Mouse (Mus musculus): ENCODE results near the gene Sptbn1.

Sptbn1 gene

DNA sequence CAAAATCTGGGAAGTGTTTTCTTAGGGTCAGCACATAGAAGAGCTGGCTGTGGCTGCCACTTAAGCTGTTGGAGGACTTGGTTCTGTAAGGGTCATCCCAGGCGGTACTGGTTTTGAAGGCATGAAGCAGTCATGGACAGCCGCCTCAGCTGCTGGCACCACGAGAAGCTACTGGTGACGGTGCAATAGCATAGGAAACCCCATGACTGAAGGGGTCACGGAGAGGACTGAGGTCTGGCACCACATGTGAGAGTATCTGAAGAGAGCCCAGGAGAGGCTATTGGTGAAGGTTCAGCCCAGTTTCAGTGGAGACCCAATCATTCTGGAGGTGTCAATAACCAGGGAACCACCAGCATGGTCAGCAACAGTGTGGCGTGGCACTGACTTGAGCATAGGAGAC is 135.4 kb downstream of the Sptbn1 start:
- DNase-seq (ENCODE audit: low spot score in 2 of 2), result no peak

DNA sequence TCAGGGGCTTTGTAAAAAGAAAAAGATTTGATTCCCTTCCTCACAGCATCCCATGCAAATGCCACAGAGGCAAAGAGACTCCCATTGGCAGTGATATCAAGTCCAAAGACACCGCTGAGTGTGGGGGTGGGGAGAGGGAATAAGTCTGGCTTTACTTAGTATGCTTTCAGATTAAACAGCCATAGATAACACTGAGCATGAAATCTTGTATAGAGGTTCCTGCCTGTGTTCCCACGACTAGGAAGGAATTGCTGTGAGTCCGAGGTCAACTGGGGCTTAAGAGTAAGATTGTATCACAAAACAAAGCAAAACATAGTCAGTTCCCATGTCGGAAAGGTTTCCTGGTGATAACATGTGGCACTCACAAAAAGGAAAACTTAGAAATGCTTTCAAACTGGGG is 136.3 kb downstream of the Sptbn1 start:
- DNase-seq (ENCODE audit: low spot score in 2 of 2), result no peak

GRCm38 (mm10) chr11:30129339-30129738 is 138.6 kb downstream of the Sptbn1 start:
- no peak for DNase-seq (ENCODE audit: low spot score in 2 of 2)

DNA sequence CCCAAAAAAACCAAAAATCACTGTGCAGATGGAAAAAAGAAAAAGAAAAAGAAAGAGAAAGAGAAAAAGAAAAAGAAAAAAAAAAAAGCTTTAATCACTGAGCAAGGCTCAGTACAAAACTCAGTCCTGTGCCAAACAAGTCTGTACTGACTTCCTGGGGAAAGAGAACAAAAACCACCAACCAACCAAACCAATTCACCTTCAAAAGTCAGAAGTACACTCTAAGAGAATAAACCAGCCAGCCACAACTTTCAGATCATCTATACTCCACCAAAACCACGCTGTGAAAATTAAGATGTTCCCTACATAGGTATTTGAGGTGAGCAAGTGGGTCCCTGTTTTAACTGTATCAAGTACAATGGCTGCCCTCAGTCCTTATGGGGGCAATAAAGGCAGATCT is 141.1 kb downstream of the Sptbn1 start:
- no peak for DNase-seq (ENCODE audit: low spot score in 2 of 2)

- DNase-seq (ENCODE audit: low spot score in 2 of 2), result no peak
Measured at GRCm38 (mm10) chr11:30118038-30118437, 149.9 kb downstream of the Sptbn1 start.

DNA sequence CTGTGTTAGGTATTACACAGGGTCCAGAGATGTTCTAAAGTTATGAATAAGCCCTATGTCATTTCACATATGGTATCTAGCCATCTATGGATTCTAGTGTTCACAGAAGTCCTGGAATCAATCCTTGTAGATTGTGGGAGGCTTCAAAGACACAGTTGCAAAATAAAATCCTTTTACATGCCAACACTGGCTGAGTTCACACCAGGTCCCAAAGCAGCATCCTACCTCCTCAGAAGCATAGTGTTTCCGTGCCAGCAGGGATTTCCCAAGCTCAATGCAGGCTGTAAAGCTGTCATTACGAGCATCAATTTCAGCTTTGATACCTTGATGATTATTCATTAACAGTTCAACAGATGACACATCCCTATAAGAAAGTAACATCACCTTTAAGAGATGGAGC is 154.3 kb downstream of the Sptbn1 start:
- no peak for DNase-seq (ENCODE audit: low spot score in 2 of 2)

- DNase-seq (ENCODE audit: low spot score in 2 of 2), result no peak
Measured at GRCm38 (mm10) chr11:30110634-30111033, 157.3 kb downstream of the Sptbn1 start.

DNA sequence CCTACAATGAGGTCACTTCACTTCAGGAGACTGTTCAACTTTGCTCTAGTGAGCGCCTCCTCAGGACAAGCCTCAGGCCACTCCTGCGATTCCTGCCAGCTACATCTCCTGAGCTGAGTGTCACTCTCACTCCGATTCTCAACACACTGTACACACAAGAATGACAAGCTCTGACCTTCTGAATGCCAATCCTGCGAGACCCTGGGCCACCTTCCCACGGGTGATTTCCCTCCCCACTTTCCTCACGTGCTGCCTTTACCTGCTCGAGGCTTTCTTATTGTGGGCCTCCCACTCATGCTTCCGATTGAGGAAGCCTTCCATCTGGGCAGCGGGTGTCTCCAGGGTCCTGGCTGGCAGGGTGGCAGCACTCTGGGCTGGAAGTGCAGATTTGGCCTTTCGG is 163.8 kb downstream of the Sptbn1 start:
- no peak for DNase-seq (ENCODE audit: low spot score in 2 of 2)

- no peak for DNase-seq (ENCODE audit: low spot score in 2 of 2)
Measured at GRCm38 (mm10) chr11:30102594-30102993, 165.4 kb downstream of the Sptbn1 start.

DNA sequence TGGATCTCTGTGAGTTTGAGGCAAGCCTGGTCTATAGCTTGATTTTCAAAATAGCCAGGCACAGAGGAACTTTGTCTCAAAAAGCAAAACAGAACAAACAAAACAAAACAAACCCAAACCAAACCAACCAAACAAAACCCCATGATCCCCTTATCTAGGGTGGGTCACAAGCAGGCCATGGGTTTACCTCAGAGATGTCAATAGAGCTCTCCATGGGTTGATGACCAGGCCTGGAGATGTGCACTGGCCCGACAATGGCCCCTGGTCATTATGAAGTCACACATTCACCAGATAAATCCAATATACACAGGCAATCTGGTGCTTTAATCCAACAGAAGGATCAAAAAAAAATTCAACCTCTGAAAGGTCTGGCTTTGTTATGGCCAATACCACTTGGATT is 166.2 kb downstream of the Sptbn1 start:
- no peak for DNase-seq (ENCODE audit: low spot score in 2 of 2)

GRCm38 (mm10) chr11:30101162-30101561 is 166.8 kb downstream of the Sptbn1 start:
- DNase-seq (ENCODE audit: low spot score in 2 of 2), result no peak

DNA sequence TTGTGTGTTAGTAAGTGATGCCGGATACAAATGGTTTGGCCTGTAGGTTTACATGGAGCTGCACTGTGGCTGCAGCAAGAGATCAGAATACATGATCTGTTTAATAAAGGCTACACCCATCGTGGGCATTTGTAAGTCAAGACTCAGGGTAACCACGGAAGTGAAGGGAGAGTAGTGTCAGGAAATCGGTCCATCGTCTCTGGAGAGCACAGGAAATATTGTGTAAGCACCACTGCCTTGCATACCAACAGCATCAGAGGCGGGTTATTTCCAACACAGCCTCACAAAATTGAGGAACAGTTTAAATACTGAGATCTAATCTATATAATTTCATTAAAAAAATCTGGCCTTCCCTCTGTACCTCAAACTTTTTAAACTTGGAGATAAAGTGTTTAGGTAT is 168.1 kb downstream of the Sptbn1 start:
- DNase-seq (ENCODE audit: low spot score in 2 of 2), result no peak

DNA sequence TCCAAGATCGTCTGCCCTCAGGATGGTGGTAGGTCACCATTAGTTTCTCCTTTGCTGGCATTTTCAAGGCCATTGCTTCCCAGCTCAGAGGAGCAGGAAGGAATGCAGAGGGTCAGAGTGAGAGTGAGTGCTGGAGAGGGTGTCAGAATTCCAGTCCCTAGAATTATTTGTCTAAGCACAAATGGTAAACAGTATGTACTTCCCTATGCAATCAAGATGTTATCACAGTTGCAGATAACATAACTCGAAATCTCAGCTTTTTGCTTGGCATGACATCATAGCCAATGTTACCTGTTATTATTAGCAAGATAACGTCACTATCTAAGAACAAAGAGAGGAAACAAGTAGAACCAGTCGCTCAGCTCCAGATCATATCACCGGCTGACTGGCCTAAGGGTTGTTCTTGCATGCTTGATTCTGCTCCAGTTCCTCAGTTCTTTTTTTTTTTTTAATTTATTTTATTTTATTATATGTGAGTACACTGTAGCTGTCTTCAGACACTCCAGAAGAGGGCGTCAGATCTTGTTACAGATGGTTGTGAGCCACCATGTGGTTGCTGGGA is 172.7 kb downstream of the Sptbn1 start:
- DNase-seq (ENCODE audit: low spot score in 2 of 2), result no peak

DNA sequence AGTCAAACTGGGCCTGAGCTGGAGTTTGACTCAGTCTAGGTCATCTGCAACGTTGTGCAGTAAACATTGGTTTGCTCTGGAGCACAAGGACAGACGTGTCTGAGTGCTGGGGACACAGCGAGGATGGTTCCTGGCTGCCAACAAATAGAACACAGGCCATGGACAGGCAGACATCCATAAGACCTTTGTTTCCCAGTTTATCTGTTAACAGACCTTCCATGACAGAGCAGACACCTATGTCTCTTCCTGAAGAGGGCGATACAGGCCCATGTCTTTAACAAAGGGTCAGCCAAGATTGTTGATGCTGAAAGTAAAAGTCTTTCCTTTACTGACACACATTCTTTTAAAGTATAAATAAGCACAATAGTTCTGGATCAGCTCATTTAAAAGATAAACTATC is 176.1 kb downstream of the Sptbn1 start:
- no peak for DNase-seq (ENCODE audit: low spot score in 2 of 2)

DNA sequence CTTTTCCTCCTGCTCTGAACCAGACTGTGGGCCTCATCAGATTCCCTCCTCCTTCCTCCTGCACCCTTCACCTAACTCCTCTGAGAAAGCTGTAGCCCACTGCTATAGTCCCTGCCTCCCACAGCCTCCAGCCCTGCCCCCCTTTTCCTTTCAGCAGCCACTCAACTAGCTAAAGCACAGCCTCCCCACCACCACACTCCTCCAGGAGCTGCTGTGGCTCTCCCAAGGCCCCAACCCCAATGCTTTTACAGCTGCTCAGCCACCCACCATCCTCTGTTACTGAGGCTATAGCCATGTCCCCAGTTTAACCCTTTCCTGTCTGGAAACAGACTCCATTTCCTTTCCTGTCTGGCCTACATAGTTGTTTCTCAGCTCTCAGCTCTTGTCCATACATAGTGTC is 182.9 kb downstream of the Sptbn1 start:
- no peak for DNase-seq (ENCODE audit: low spot score in 2 of 2)

GRCm38 (mm10) chr11:30057299-30057698 is 210.7 kb downstream of the Sptbn1 start:
- no peak for DNase-seq (ENCODE audit: low spot score in 2 of 2)

Data from frontal cortex, postnatal 10 days (tissue).